Mouse (Mus musculus) ES-Bruce4 (cell line): Measurements from ENCODE around the gene Tmem63c. TPM values are rescaled to one million over a fixed set of nuclear protein-coding genes. Genes with fewer than 3 reads are reported as not detected.

Source experiments
- H3K27ac ChIP-seq: 2 replicates; pipeline ENCODE4 v1.5.1; 2012; ENCODE audit warnings: low read length, inconsistent platforms; ENCODE audit not compliant: insufficient read depth
- H3K27me3 ChIP-seq: 2 replicates; pipeline ENCODE4 v1.6.1; 2012; ENCODE audit warnings: mild to moderate bottlenecking, low read length, inconsistent platforms; ENCODE audit not compliant: control insufficient read depth, poor library complexity, insufficient read depth, severe bottlenecking
- H3K36me3 ChIP-seq: 2 replicates; pipeline ENCODE4 v1.6.1; 2012; ENCODE audit warnings: inconsistent platforms, mild to moderate bottlenecking, low read length, moderate library complexity; ENCODE audit not compliant: control insufficient read depth, poor library complexity, insufficient read depth, severe bottlenecking
- H3K4me1 ChIP-seq: one replicate; pipeline ENCODE4 v1.8.1; 2011; ENCODE audit warnings: low read length; ENCODE audit not compliant: control insufficient read depth, insufficient read depth
- H3K4me3 ChIP-seq: 2 replicates; pipeline ENCODE4 v1.5.1; 2011; ENCODE audit warnings: low read depth, mild to moderate bottlenecking, low read length
- H3K9ac ChIP-seq: 2 replicates; pipeline ENCODE4 v1.6.1; 2012; ENCODE audit warnings: low read depth, mild to moderate bottlenecking, inconsistent platforms; ENCODE audit not compliant: poor library complexity, severe bottlenecking
- H3K9me3 ChIP-seq: replicated peaks from 2 replicates; pipeline ENCODE4 v1.6.1; 2012; ENCODE audit warnings: mild to moderate bottlenecking, low read length, inconsistent platforms; ENCODE audit not compliant: control insufficient read depth, poor library complexity, insufficient read depth, severe bottlenecking
- CTCF ChIP-seq: IDR thresholded peaks from one replicate; pipeline ENCODE4 v1.8.1; 2011; ENCODE audit warnings: low read depth, low read length
- EP300 ChIP-seq: IDR thresholded peaks from 2 replicates; pipeline ENCODE4 v1.6.1; 2011; ENCODE audit warnings: low read depth, low read length; ENCODE audit not compliant: insufficient read depth
- POLR2A ChIP-seq: IDR thresholded peaks from one replicate; pipeline ENCODE4 v1.8.1; 2011; ENCODE audit warnings: low read length; ENCODE audit not compliant: insufficient read depth
- polyA plus RNA-seq: library from polyadenylated mRNA; stranded (reverse); fragments of >200 nt; gene quantifications from 2 replicates; pipeline ENCODE4 v1.2.4, GENCODE M21; 2011; ENCODE audit warnings: low read depth; ENCODE audit not compliant: missing spikeins, insufficient read depth, insufficient read length

Gene Tmem63c
- 0.99 and 1.1 TPM in 2 replicates for polyA plus RNA-seq

GRCm38 (mm10) chr12:87021040-87021439, at the start of gene Tmem63c:
Gene Tmem63c, plus strand, starts transcription at chr12:87021340.
- Histone ChIP-seq H3K4me1 (peaks cover 2% of the 10 kb centered on the region), H3K36me3 (no peaks in the 10 kb centered on the region), H3K9me3 (no peaks in the 10 kb centered on the region), H3K27ac (no peak within 1 kb of the TSS), H3K4me3 (no peak within 1 kb of the TSS), H3K9ac (no peak within 1 kb of the TSS), H3K27me3 (no peaks in the 10 kb centered on the region)
- TF ChIP-seq POLR2A, result no peak
- TF ChIP-seq CTCF, result no peak

GRCm38 (mm10) chr12:86973216-86973615, 47.9 kb upstream of the Tmem63c start:
- no peak overlapping the region for H3K27ac ChIP-seq
- no peaks in the 10 kb centered on the region for H3K36me3 ChIP-seq
- H3K4me1 ChIP-seq, result no peaks in the 10 kb centered on the region
- no peaks in the 10 kb centered on the region for H3K9me3 ChIP-seq
- TF ChIP-seq CTCF (no peak), POLR2A (no peak), EP300 (no peak)
- no peak overlapping the region for H3K4me3 ChIP-seq
- no peak overlapping the region for H3K9ac ChIP-seq
- H3K27me3 ChIP-seq, result no peaks in the 10 kb centered on the region

GRCm38 (mm10) chr12:86973706-86974105, 47.4 kb upstream of the Tmem63c start:
- Histone ChIP-seq H3K9ac (no peak overlapping the region), H3K27ac (no peak overlapping the region), H3K4me3 (no peak overlapping the region), H3K4me1 (no peaks in the 10 kb centered on the region), H3K36me3 (no peaks in the 10 kb centered on the region), H3K27me3 (no peaks in the 10 kb centered on the region), H3K9me3 (no peaks in the 10 kb centered on the region)
- no peak for TF ChIP-seq POLR2A
- no peak for TF ChIP-seq CTCF
- no peak for TF ChIP-seq EP300

GRCm38 (mm10) chr12:86974387-86975288, 46.5 kb upstream of the Tmem63c start:
- peak overlapping the region; percentile 22 for H3K4me3 ChIP-seq
- no peaks in the 10 kb centered on the region for H3K36me3 ChIP-seq
- no peaks in the 10 kb centered on the region for H3K27me3 ChIP-seq
- H3K4me1 ChIP-seq, result no peaks in the 10 kb centered on the region
- no peak overlapping the region for H3K27ac ChIP-seq
- H3K9ac ChIP-seq, result 0 out of 2 replicates have a peak overlapping the region, but pooled peaks have one; percentile 4
- no peaks in the 10 kb centered on the region for H3K9me3 ChIP-seq
- TF ChIP-seq CTCF (peak; percentile 74), EP300 (no peak), POLR2A (no peak)

GRCm38 (mm10) chr12:86975761-86976160, 45.4 kb upstream of the Tmem63c start:
- TF ChIP-seq CTCF (no peak), EP300 (no peak), POLR2A (no peak)
- Histone ChIP-seq H3K27ac (no peak overlapping the region), H3K9ac (0 out of 2 replicates have a peak overlapping the region, but pooled peaks have one; percentile 15), H3K4me1 (no peaks in the 10 kb centered on the region), H3K4me3 (peak overlapping the region; percentile 11; the same call in 1 of the 2 replicates), H3K36me3 (no peaks in the 10 kb centered on the region), H3K9me3 (no peaks in the 10 kb centered on the region), H3K27me3 (no peaks in the 10 kb centered on the region)
